Mouse (Mus musculus): ENCODE data around the gene Ddx19a.
"Not testable (repeated sequence)": the region's sequence is repeated elsewhere in the genome, so short reads cannot be mapped to it uniquely, and the experiment has no call there.

Ddx19a gene

DNA sequence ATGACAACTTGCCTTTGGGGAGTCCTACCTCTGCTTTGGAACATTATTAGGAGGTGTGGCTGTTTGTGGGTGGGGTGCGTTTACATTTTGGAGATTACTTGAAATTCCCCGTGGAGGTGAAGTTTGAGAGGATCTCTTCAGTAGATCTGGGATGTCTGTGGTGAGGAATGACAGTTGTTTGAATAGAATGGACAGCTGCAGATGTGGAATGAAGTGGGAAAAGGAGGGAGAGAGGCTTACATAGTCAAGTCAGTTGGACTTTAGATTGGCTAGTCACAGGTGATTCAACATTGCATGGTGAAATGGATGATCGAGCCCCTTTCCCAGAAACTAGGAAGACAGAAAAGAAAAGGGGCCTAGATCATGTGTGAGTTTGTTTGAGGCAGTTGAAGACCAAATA, 65.2 kb downstream of the Ddx19a start:
- no peak for DNase-seq

DNA sequence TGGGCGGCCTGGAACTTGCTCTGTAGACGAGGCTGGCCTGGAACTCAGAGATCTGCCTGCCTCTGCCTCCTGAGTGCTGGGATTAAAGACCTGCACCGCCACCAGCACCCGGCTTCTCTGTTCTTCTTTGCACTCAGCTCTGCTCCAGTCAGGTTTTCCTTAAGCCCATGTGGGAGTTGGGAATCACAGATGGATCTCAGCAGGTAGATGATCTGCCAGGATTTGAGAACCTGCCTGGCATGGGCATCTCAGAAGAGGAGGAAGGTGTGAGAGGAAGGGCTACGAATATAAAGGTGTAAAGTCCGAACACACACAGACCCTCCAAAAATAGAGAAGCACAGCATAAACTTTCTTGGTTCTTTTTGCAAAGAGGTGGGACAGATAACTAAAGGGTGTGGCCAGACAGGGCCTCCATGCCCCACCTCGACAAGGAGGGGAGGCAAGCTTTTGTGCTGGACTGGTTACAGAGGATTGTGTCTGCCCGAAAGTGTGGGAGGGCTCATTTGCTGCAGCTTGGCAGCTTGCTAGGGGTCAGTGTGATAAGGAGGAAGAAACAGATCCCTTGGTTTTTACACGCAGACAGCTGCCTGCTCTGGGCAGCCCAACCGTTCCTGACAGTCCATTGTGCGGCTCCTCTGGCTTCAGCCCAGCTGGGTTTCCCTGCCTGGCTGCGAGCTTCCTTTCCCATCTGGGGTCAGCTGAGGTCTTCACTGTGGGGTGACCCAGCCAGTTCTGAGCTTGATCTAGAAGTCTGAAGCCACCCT, 66.2 kb downstream of the Ddx19a start:
- peak; percentile 79 for DNase-seq

DNA sequence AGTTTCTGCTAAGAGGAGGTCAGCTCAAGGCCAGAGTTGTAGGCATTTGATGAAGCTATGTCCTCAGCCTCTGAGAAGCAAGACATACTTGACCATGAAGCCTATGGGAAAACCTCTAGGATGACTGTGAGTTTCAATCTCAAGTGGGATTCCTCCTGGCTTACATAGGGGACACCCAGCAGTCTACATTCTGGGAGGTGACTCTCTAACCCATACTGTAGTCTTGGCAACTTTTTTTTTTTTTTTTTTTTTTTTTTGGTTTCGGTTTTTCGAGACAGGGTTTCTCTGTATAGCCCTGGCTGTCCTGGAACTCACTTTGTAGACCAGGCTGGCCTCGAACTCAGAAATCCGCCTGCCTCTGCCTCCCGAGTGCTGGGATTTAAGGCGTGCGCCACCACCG, 67.9 kb downstream of the Ddx19a start:
- DNase-seq: not testable (repeated sequence)

DNA sequence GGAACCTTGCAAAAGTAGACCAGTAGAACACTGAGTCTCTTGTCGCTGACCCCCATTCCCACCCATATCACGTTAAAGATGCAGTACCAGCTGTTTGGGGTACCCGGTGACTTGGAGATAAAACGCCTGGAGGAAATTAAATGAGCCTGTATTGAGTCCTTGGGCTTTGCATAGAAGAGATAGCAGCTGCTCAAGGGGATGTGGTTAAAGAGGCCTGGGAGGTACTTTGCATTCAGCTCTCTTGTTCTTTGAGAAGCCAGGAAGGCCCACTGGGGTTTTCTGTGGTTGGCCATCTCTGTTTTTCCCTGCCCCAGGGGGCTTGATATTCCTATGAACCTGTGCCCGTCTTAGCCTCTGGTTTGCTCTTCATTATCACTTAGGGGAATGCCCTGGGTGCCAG, 68.5 kb downstream of the Ddx19a start:
- DNase-seq: peak; percentile 74

DNA sequence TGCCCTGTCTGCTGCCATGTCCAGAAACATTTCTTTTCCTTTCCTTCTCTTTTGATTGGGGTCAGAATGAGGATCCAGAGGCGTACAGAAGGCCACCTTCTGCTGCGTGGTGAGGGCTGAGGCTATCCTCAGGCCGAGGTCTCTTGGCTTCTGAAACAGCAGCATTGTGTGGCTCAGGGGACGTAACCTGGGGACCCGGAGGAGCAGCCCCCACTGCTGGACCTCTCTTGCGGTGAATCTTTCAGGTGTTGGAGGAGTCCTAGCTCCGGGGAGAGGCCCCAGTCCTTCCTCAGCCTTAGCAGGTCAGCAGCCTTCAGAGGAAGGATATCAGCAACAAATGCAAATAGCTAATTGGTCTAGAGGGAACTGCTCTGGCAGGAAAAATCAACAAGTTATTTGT, 69.2 kb downstream of the Ddx19a start:
- no peak for DNase-seq

DNA sequence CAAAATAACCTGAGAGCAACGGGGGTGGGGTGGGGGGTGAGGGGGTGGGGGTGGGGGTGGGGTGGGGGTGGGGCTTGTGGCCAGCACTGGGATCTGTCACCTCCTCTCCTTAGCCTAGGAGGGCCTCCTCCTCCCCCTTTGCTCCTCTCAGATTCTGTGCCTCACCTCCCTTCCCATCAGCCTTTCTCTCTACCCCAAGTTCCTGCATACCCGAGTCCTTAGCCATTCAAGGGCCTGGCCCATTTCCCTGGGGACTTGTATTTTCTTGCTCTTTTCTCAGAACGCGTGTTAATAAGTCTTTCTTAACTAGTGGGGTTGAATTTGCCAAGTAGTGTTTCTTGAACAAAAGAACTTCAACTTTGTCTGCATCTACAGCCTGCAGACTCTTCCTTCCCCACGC, 70.9 kb downstream of the Ddx19a start:
- no peak for DNase-seq

DNA sequence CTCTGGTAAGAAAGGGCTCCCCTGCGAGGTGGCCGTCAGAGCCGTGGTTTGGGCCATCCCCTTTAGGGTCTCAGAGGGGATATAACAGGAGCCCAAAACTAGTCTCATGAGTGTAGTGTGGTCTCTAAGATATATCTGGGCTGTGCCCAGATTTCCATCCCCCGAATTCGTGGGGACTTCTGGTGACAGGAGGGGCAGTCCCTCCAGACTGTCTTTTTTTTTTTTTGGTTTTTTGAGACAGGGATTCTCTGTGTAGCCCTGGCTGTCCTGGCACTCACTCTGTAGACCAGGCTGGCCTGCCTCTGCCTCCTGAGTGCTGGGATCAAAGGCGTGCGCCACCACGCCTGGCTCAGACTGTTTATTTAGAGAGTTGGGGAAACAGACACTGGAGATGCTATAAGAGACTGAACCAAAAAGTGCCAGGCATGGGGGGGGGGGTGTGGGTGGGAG, 71.9 kb downstream of the Ddx19a start:
- no peak for DNase-seq
